Mouse (Mus musculus) liver, postnatal 0 days (tissue): ENCODE data around the gene Ttbk2.

Experiments
- CTCF ChIP-seq: sonication (generic); IDR thresholded peaks from 2 replicates; pipeline ENCODE4 v1.5.1; 2016; ENCODE audit warnings: antibody characterized with exemption, low read depth
- EP300 ChIP-seq: IDR thresholded peaks from 2 replicates; pipeline ENCODE4 v1.6.1; 2016; ENCODE audit warnings: antibody characterized with exemption, low read depth, mild to moderate bottlenecking

DNA sequence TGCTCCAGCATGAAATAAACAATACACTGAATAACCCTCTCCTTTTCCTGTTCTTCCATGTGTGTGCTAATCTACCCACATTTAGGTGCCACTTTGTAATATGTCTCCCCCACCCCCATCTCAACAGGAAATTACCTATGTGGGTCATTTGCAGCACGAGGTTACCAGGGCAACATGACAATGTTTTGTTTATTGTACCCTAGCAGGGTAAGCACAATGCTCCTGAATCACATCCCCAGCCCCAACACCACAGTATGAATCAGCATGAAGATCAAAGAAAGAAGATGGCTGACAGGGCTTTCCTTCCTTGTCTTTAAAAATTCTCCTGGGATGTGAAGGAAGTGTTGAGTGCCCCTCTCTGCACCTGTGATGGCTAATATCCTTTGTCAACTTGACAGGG, 2.2 kb upstream of the Ttbk2 start:
- TF ChIP-seq CTCF = no peak
- TF ChIP-seq EP300 = no peak
